Comparison of ENCODE assay signal across 25 mouse cellular contexts in the genomic region with DNA sequence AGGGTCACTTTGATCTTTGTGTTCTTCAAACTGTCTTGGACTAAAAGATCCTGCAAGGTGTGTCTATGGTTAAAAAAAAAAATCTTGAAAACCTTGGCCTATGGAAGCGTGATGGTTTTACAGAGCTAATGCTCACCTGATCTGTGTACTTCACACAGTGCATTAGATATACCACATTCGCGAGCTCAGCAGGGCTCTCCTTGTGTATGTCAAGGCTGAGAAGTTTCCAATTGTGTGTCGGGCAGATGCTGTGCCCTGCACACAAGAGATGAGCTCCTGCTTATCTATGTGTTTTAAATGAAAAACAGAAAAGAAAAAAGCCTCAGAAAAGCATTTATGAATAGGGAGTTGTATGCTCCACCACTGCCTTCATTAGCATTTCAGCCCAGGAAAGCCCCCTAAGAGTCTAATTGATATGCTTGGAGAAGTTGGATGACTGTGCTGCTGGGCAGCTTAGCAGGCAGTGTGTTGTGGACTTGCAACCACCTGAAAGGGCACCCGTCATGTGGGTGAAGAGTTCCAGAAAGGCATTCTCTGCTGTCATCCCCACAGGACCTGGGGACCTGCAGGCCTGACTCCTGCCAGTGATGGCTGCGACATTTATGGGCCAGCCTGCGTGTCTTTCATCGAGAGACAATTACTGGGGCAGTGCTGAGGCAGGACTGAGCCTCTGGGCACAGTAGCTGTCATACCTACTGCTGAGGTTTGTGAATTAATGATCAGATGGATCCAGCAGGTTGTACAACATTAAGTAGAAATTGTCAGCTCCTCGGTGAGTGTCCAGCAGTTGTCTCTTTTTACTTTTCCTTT.
A peak's percentile ranks its signal among the peaks of the same experiment; 100 is the strongest.
DNase-seq lines count a peak whose midpoint lies in the region; ATAC-seq and TF ChIP-seq lines count a peak whose summit lies in the region.
"Had no signal": no experiment of that assay in that cellular context is flagged by ENCODE, and none has a peak within 500 bp of the region (broad histone marks: within the 10 kb centered on the region; RNA-seq: fewer than 3 reads in every experiment).

No protein-coding gene starts in this region.

- WGBS in neural tube, embryonic 11.5 days = 66% methylated on average over 9 of the region's 9 CpGs
- WGBS in hindbrain, embryonic 14.5 days = 41% methylated on average over 9 of the region's 9 CpGs
- WGBS in midbrain, embryonic 14.5 days = 35% methylated on average over 9 of the region's 9 CpGs
- WGBS in intestine, postnatal 0 days = 75% methylated on average over 9 of the region's 9 CpGs

- no peaks in the 10 kb centered on the region for H3K9me3 ChIP-seq in neural tube, embryonic 11.5 days (ENCODE audit: control insufficient read depth, low read length)
- H3K9me3 ChIP-seq in hindbrain, embryonic 14.5 days (ENCODE audit: control insufficient read depth, low read length) = no peaks in the 10 kb centered on the region
- no peaks in the 10 kb centered on the region for H3K9me3 ChIP-seq in midbrain, embryonic 14.5 days (ENCODE audit: control insufficient read depth, low read length)
- no peaks in the 10 kb centered on the region for H3K9me3 ChIP-seq in intestine, postnatal 0 days (ENCODE audit: control insufficient read depth)
- H3K9me3 ChIP-seq: heart, embryonic 13.5 days; limb, embryonic 15.5 days; liver, embryonic 15.5 days; lung, embryonic 15.5 days had no signal

- H3K4me3 ChIP-seq in neural tube, embryonic 11.5 days (ENCODE audit: low read depth, low read length) = no peak overlapping the region
- H3K4me3 ChIP-seq in hindbrain, embryonic 14.5 days (replicated peaks; ENCODE audit: low read length) = no peak overlapping the region
- no peak overlapping the region for H3K4me3 ChIP-seq in midbrain, embryonic 14.5 days (replicated peaks; ENCODE audit: low read depth, low read length)
- H3K4me3 ChIP-seq in intestine, postnatal 0 days (ENCODE audit: low read depth, low read length) = no peak overlapping the region
- H3K4me3 ChIP-seq: heart, adult 2 months; heart, embryonic 13.5 days; left cerebral cortex, adult 2 months; limb, embryonic 15.5 days; liver, embryonic 15.5 days; lung, embryonic 15.5 days had no signal

- peak; percentile 53; the same call in 1 of the 2 replicates for ATAC-seq in neural tube, embryonic 11.5 days (ENCODE audit: insufficient read depth, low FRiP score, low TSS enrichment)
- peak; percentile 43; the same call in 1 of the 2 replicates for ATAC-seq in hindbrain, embryonic 14.5 days (ENCODE audit: low FRiP score)
- ATAC-seq in midbrain, embryonic 14.5 days (ENCODE audit: low FRiP score, low TSS enrichment) = no peak
- ATAC-seq in intestine, postnatal 0 days = no peak
- ATAC-seq: activated CD4-positive, CD25-positive, alpha-beta regulatory T cell, adult 4 months; forebrain, postnatal 0 days had no signal

- no peaks in the 10 kb centered on the region for H3K27me3 ChIP-seq in neural tube, embryonic 11.5 days (ENCODE audit: control insufficient read depth, insufficient read depth, low read length)
- H3K27me3 ChIP-seq in hindbrain, embryonic 14.5 days (ENCODE audit: control insufficient read depth, insufficient read depth, low read length) = no peaks in the 10 kb centered on the region
- H3K27me3 ChIP-seq in midbrain, embryonic 14.5 days (ENCODE audit: control insufficient read depth, insufficient read depth, low read length) = no peaks in the 10 kb centered on the region
- no peaks in the 10 kb centered on the region for H3K27me3 ChIP-seq in intestine, postnatal 0 days (replicated peaks; ENCODE audit: control insufficient read depth, insufficient read depth, low read length)
- H3K27me3 ChIP-seq: heart, embryonic 13.5 days; limb, embryonic 15.5 days; liver, embryonic 15.5 days; lung, embryonic 15.5 days had no signal

- no peak overlapping the region for H3K27ac ChIP-seq in neural tube, embryonic 11.5 days (ENCODE audit: low read depth, low read length)
- H3K27ac ChIP-seq in hindbrain, embryonic 14.5 days = no peak overlapping the region
- no peak overlapping the region for H3K27ac ChIP-seq in midbrain, embryonic 14.5 days (replicated peaks; ENCODE audit: low read depth, low read length)
- H3K27ac ChIP-seq in intestine, postnatal 0 days (ENCODE audit: low read depth, low read length) = no peak overlapping the region
- H3K27ac ChIP-seq: heart, adult 2 months; heart, embryonic 13.5 days; left cerebral cortex, adult 2 months; limb, embryonic 15.5 days; liver, embryonic 15.5 days; lung, embryonic 15.5 days; macrophage had no signal

- intact Hi-C loops in left cerebral cortex, postnatal 14 days (cut with DNase I) = no loop called here

- no peak for TF ChIP-seq CTCF in intestine, postnatal 0 days (IDR thresholded peaks at IDR 0.05; ENCODE audit: low read depth)

- H3K36me3 ChIP-seq in neural tube, embryonic 11.5 days (ENCODE audit: control insufficient read depth, insufficient read depth, low read length) = no peaks in the 10 kb centered on the region
- H3K36me3 ChIP-seq in hindbrain, embryonic 14.5 days (replicated peaks; ENCODE audit: control insufficient read depth, insufficient read depth) = no peaks in the 10 kb centered on the region
- H3K36me3 ChIP-seq in midbrain, embryonic 14.5 days (ENCODE audit: control insufficient read depth, insufficient read depth, low read length) = no peaks in the 10 kb centered on the region
- no peaks in the 10 kb centered on the region for H3K36me3 ChIP-seq in intestine, postnatal 0 days (ENCODE audit: control insufficient read depth, insufficient read depth)
- H3K36me3 ChIP-seq: heart, embryonic 13.5 days; limb, embryonic 15.5 days; liver, embryonic 15.5 days; lung, embryonic 15.5 days had no signal

- DNase-seq in neural tube, embryonic 11.5 days (ENCODE audit: low spot score) = no peak
- DNase-seq in neural tube, embryonic 10.5 days (ENCODE audit: extremely low spot score, low spot score) = no peak
- DNase-seq in hindbrain, embryonic 14.5 days (ENCODE audit: low spot score) = no peak
- DNase-seq in midbrain, embryonic 14.5 days = peak; percentile 31
- no peak for DNase-seq in left cerebral cortex, postnatal 14 days (ENCODE audit: low spot score in 2 of 2)
- no peak for DNase-seq in cerebellum, adult 8-10 months
- DNase-seq: adrenal gland, postnatal 10 days; B cell, adult 2 months; cerebellum, adult 9-10 months; forebrain, postnatal 0 days; gastrocnemius, postnatal 36 days; heart, adult 2 months; heart, postnatal 14 days; kidney, adult 18-20 months; kidney, postnatal 10 days; left cerebral cortex, postnatal 4 days; right cerebral cortex, postnatal 14 days had no signal

- H3K9ac ChIP-seq in neural tube, embryonic 11.5 days (ENCODE audit: low read length) = no peak overlapping the region
- H3K9ac ChIP-seq in hindbrain, embryonic 14.5 days = no peak overlapping the region
- no peak overlapping the region for H3K9ac ChIP-seq in midbrain, embryonic 14.5 days (replicated peaks; ENCODE audit: low read length)
- H3K9ac ChIP-seq in intestine, postnatal 0 days (ENCODE audit: low read depth, low read length) = no peak overlapping the region
- H3K9ac ChIP-seq: forebrain, postnatal 0 days; heart, embryonic 13.5 days; limb, embryonic 15.5 days; liver, embryonic 15.5 days; lung, embryonic 15.5 days had no signal

- no peaks in the 10 kb centered on the region for H3K4me1 ChIP-seq in neural tube, embryonic 11.5 days (ENCODE audit: control insufficient read depth, insufficient read depth, low read length)
- peaks cover 4% of the 10 kb centered on the region; the same call in 1 of the 2 replicates for H3K4me1 ChIP-seq in hindbrain, embryonic 14.5 days (replicated peaks; ENCODE audit: control insufficient read depth, insufficient read depth, low read length)
- H3K4me1 ChIP-seq in midbrain, embryonic 14.5 days (ENCODE audit: control insufficient read depth, insufficient read depth, low read length) = no peaks in the 10 kb centered on the region
- H3K4me1 ChIP-seq in intestine, postnatal 0 days (replicated peaks; ENCODE audit: control insufficient read depth, insufficient read depth, low read length) = no peaks in the 10 kb centered on the region
- H3K4me1 ChIP-seq: heart, embryonic 13.5 days; limb, embryonic 15.5 days; liver, embryonic 15.5 days; lung, embryonic 15.5 days had no signal

- H3K4me2 ChIP-seq in neural tube, embryonic 11.5 days (ENCODE audit: low read depth) = no peak overlapping the region
- H3K4me2 ChIP-seq in hindbrain, embryonic 14.5 days (replicated peaks) = no peak overlapping the region
- H3K4me2 ChIP-seq in midbrain, embryonic 14.5 days (ENCODE audit: low read length) = no peak overlapping the region
- H3K4me2 ChIP-seq in intestine, postnatal 0 days (replicated peaks; ENCODE audit: low read depth) = no peak overlapping the region
- H3K4me2 ChIP-seq: heart, embryonic 13.5 days; limb, embryonic 15.5 days; liver, embryonic 15.5 days; lung, embryonic 15.5 days had no signal

Comparison
In these comparisons a context has a peak if more than half of its experiments do, and no peak if none do; other contexts are left out.
1. ATAC-seq: peak in neural tube, embryonic 11.5 days (single experiment) and hindbrain, embryonic 14.5 days (single experiment); none in midbrain, embryonic 14.5 days (single experiment) and intestine, postnatal 0 days (single experiment).